ENCODE assay signal across 8 mouse cellular contexts in genomic region chr11:76028072-76028465, GRCm38 (mm10). TPM values are rescaled to one million over a fixed set of nuclear protein-coding genes. Genes with fewer than 3 reads are reported as not detected.
DNase-seq lines count a peak whose midpoint lies in the region; ATAC-seq and TF ChIP-seq lines count a peak whose summit lies in the region.

No protein-coding gene starts in this region.

- peak; percentile 48 for ATAC-seq in kidney, embryonic 14.5 days (ENCODE audit: low FRiP score, low TSS enrichment)
- no peak for ATAC-seq in heart, embryonic 15.5 days (replicated peaks; ENCODE audit: insufficient number of reproducible peaks, insufficient read depth, low FRiP score, low read depth)

- DNase-seq in kidney, adult 18-20 months: no peak
- peak; percentile 7 for DNase-seq in liver, adult 2 months (ENCODE audit: extremely low read depth, low read depth, low spot score)
- DNase-seq in left cerebral cortex, adult 9 months (ENCODE audit: low spot score in 2 of 2): no peak
- no peak for DNase-seq in left cerebral cortex, adult 18-20 months (ENCODE audit: low spot score in 2 of 2)

- WGBS in kidney, embryonic 14.5 days: 2% methylated on average over 14 of the region's 14 CpGs
- WGBS in bone marrow, adult 2 months: 16% methylated on average over 14 of the region's 14 CpGs
- 6% methylated on average over 11 of the region's 14 CpGs for WGBS in heart, embryonic 15.5 days
- 9% methylated on average over 11 of the region's 14 CpGs for WGBS in liver, adult 2 months
- 6% methylated on average over 14 of the region's 14 CpGs for WGBS in small intestine, adult 2 months

- peak overlapping the region; percentile 72 for H3K9ac ChIP-seq in kidney, embryonic 14.5 days (ENCODE audit: low read depth, low read length)
- peak overlapping the region; percentile 57 for H3K9ac ChIP-seq in heart, embryonic 15.5 days
- H3K9ac ChIP-seq in liver, adult 2 months (ENCODE audit: low read depth, low read length): peak overlapping the region; percentile 86

- H3K4me1 ChIP-seq in kidney, embryonic 14.5 days (ENCODE audit: control insufficient read depth, insufficient read depth, low read length): peaks cover 14% of the 10 kb centered on the region; the same call in 1 of the 2 replicates
- H3K4me1 ChIP-seq in bone marrow, adult 2 months (ENCODE audit: control insufficient read depth, insufficient read depth, low read length): peaks cover 2% of the 10 kb centered on the region; the same call in 1 of the 2 replicates
- peaks cover 19% of the 10 kb centered on the region for H3K4me1 ChIP-seq in heart, embryonic 15.5 days (replicated peaks)
- H3K4me1 ChIP-seq in liver, adult 2 months (ENCODE audit: control insufficient read depth, insufficient read depth, low read length): peaks cover 2% of the 10 kb centered on the region; the same call in 1 of the 2 replicates
- H3K4me1 ChIP-seq in small intestine, adult 2 months (ENCODE audit: control insufficient read depth, insufficient read depth, insufficient read length, low read length): peaks cover 7% of the 10 kb centered on the region

- H3K79me2 ChIP-seq in liver, adult 2 months (ENCODE audit: control insufficient read depth, insufficient read depth, low read length): no peaks in the 10 kb centered on the region

- H3K27me3 ChIP-seq in kidney, embryonic 14.5 days (ENCODE audit: control insufficient read depth, insufficient read depth, low read length): no peaks in the 10 kb centered on the region
- no peaks in the 10 kb centered on the region for H3K27me3 ChIP-seq in heart, embryonic 15.5 days
- no peaks in the 10 kb centered on the region for H3K27me3 ChIP-seq in liver, adult 2 months (ENCODE audit: control insufficient read depth, insufficient read depth, low read length)
- H3K27me3 ChIP-seq in small intestine, adult 2 months (ENCODE audit: control insufficient read depth, insufficient read depth, low read length): no peaks in the 10 kb centered on the region

- TF ChIP-seq CTCF in bone marrow, adult 2 months (IDR thresholded peaks at IDR 0.05; ENCODE audit: control insufficient read depth, insufficient read depth, low read length): no peak
- TF ChIP-seq CTCF in liver, adult 2 months (IDR thresholded peaks at IDR 0.05; ENCODE audit: low read depth, low read length): no peak
- no peak for TF ChIP-seq CTCF in small intestine, adult 2 months (IDR thresholded peaks at IDR 0.05; ENCODE audit: extremely low read depth, insufficient read length, insufficient replicate concordance, low read depth, low read length)

- H3K9me3 ChIP-seq in kidney, embryonic 14.5 days (ENCODE audit: control insufficient read depth, low read length): no peaks in the 10 kb centered on the region
- no peaks in the 10 kb centered on the region for H3K9me3 ChIP-seq in heart, embryonic 15.5 days (replicated peaks)

- H3K36me3 ChIP-seq in kidney, embryonic 14.5 days (ENCODE audit: control insufficient read depth, insufficient read depth, low read length): no peaks in the 10 kb centered on the region
- no peaks in the 10 kb centered on the region for H3K36me3 ChIP-seq in heart, embryonic 15.5 days
- H3K36me3 ChIP-seq in liver, adult 2 months (ENCODE audit: control insufficient read depth, insufficient read depth, low read length): no peaks in the 10 kb centered on the region
- peaks cover 10% of the 10 kb centered on the region; the same call in 1 of the 2 replicates for H3K36me3 ChIP-seq in small intestine, adult 2 months (ENCODE audit: control insufficient read depth, insufficient read depth, low read length)

- peak overlapping the region; percentile 66 for H3K4me3 ChIP-seq in kidney, embryonic 14.5 days (ENCODE audit: low read length)
- H3K4me3 ChIP-seq in bone marrow, adult 2 months (replicated peaks; ENCODE audit: control insufficient read depth, low read depth, low read length): peak overlapping the region; percentile 59
- H3K4me3 ChIP-seq in heart, embryonic 15.5 days: peak overlapping the region; percentile 62
- H3K4me3 ChIP-seq in liver, adult 2 months (ENCODE audit: insufficient read depth, low read depth, low read length): peak overlapping the region; percentile 71
- peak overlapping the region; percentile 94 for H3K4me3 ChIP-seq in small intestine, adult 2 months (ENCODE audit: low read depth, low read length)

- peak overlapping the region; percentile 1; the same call in 1 of the 2 replicates for H3K27ac ChIP-seq in kidney, embryonic 14.5 days (ENCODE audit: low read depth, low read length)
- H3K27ac ChIP-seq in bone marrow, adult 2 months (ENCODE audit: control insufficient read depth, insufficient read depth, low read depth, low read length, poor library complexity): peak overlapping the region; percentile 80
- H3K27ac ChIP-seq in heart, embryonic 15.5 days: peak overlapping the region; percentile 39; the same call in 1 of the 2 replicates
- no peak overlapping the region for H3K27ac ChIP-seq in liver, adult 2 months (replicated peaks; ENCODE audit: insufficient read depth, low read depth, low read length)
- H3K27ac ChIP-seq in small intestine, adult 2 months (ENCODE audit: insufficient read depth, low read depth, low read length): no peak overlapping the region

- H3K4me2 ChIP-seq in kidney, embryonic 14.5 days (replicated peaks; ENCODE audit: low read depth, low read length): peak overlapping the region; percentile 89
- peak overlapping the region; percentile 75 for H3K4me2 ChIP-seq in heart, embryonic 15.5 days

- no peak for TF ChIP-seq POLR2A in bone marrow, adult 2 months (IDR thresholded peaks at IDR 0.05; ENCODE audit: borderline replicate concordance, control insufficient read depth, low read depth, low read length)
- TF ChIP-seq POLR2A in liver, adult 2 months (IDR thresholded peaks at IDR 0.05; ENCODE audit: extremely low read depth, insufficient read depth, low read length): no peak
- TF ChIP-seq POLR2A in small intestine, adult 2 months (IDR thresholded peaks at IDR 0.05; ENCODE audit: low read depth, low read length): no peak

RNA-seq across cellular contexts. Expression of gene Rflnb, which starts 0.5 kb away (rescaled TPM):
- polyA plus RNA-seq in kidney, embryonic 14.5 days (2014; fragmentation: Nextera tagmentation; extraction: Ambion mirVana): 20.7 and 23.3 TPM in 2 replicates
- polyA plus RNA-seq in bone marrow, adult 2 months (2011; ENCODE audit: insufficient read depth, insufficient read length, low replicate concordance, missing spikeins): 14.2 and 30.8 TPM in 2 replicates
- 12.7 and 17.0 TPM in 2 replicates for polyA plus RNA-seq in heart, embryonic 15.5 days (2015; fragmentation: Nextera tagmentation; extraction: Ambion mirVana)
- total RNA-seq in liver, adult 2 months (2014; rRNA removed): 0.37 and 0.67 TPM in 2 replicates
- 0.44 and 0.69 TPM in 2 replicates for polyA plus RNA-seq in liver, adult 2 months (2012; rRNA removed)
- 21.3 and 21.5 TPM in 2 replicates for polyA plus RNA-seq in small intestine, adult 2 months (2012; rRNA removed)
- 1 to 10 TPM; 7.9 to 8.4 TPM for total RNA-seq in left cerebral cortex, adult 18-20 months (2021)

RNA-seq across cellular contexts. Expression of gene 1700016K19Rik, which starts 28.4 kb away (rescaled TPM):
- polyA plus RNA-seq in kidney, embryonic 14.5 days (2014; fragmentation: Nextera tagmentation; extraction: Ambion mirVana): 0.31 and 0.50 TPM in 2 replicates
- not detected in 2 replicates for polyA plus RNA-seq in bone marrow, adult 2 months (2011; ENCODE audit: insufficient read depth, insufficient read length, low replicate concordance, missing spikeins)
- polyA plus RNA-seq in heart, embryonic 15.5 days (2015; fragmentation: Nextera tagmentation; extraction: Ambion mirVana): 0.18 and 0.56 TPM in 2 replicates
- total RNA-seq in liver, adult 2 months (2014; rRNA removed): not detected in 2 replicates
- polyA plus RNA-seq in liver, adult 2 months (2012; rRNA removed): 0.12 TPM in 1 of 2 replicates, not detected in the other
- polyA plus RNA-seq in small intestine, adult 2 months (2012; rRNA removed): 0.18 and 0.39 TPM in 2 replicates
- total RNA-seq in left cerebral cortex, adult 18-20 months (2021): 1 to 10 TPM; 2.3 to 4.8 TPM

Comparison
In these comparisons a context has a peak if more than half of its experiments do, and no peak if none do; other contexts are left out.
1. H3K27ac ChIP-seq: peak in kidney, embryonic 14.5 days (single experiment), bone marrow, adult 2 months (single experiment) and heart, embryonic 15.5 days (single experiment); none in liver, adult 2 months (single experiment) and small intestine, adult 2 months (single experiment).
2. Peak in every context shown above with its lines, with median percentiles within 50 percentile points of each other: H3K4me3 ChIP-seq and H3K9ac ChIP-seq.